15 mouse cellular contexts compared by ENCODE assay signal in genomic region chr14:120318326-120318935, GRCm38 (mm10). TPM values are rescaled to one million over a fixed set of nuclear protein-coding genes. Genes with fewer than 3 reads are reported as not detected.
DNase-seq lines count a peak whose midpoint lies in the region; ATAC-seq lines count a peak whose summit lies in the region.
"Had no signal": no experiment of that assay in that cellular context is flagged by ENCODE, and none has a peak within 500 bp of the region (broad histone marks: within the 10 kb centered on the region; RNA-seq: fewer than 3 reads in every experiment).

No protein-coding gene starts in this region.

- H3K4me2 ChIP-seq in intestine, embryonic 14.5 days (ENCODE audit: low read length), result no peak overlapping the region

- WGBS in intestine, embryonic 14.5 days, result 44% methylated on average over 6 of the region's 6 CpGs

- H3K4me3 ChIP-seq in intestine, embryonic 14.5 days (ENCODE audit: low read depth, low read length), result no peak overlapping the region

- ATAC-seq in intestine, embryonic 14.5 days (replicated peaks; ENCODE audit: low FRiP score, low TSS enrichment, low read depth), result peak; percentile 65

- no peak overlapping the region for H3K27ac ChIP-seq in intestine, embryonic 14.5 days (ENCODE audit: low read depth)
- H3K27ac ChIP-seq: liver, embryonic 14.5 days had no signal

- no peaks in the 10 kb centered on the region for H3K27me3 ChIP-seq in intestine, embryonic 14.5 days (replicated peaks; ENCODE audit: control insufficient read depth, insufficient read depth, low read length)
- H3K27me3 ChIP-seq: CH12.LX had no signal

- no peak overlapping the region for H3K9ac ChIP-seq in intestine, embryonic 14.5 days (ENCODE audit: low read length)
- H3K9ac ChIP-seq: liver, embryonic 14.5 days had no signal

- peak; percentile 82 for DNase-seq in heart, adult 11 months
- no peak for DNase-seq in heart, adult 8-10 months (ENCODE audit: low spot score)
- DNase-seq in adrenal gland, postnatal 36 days, result peak; percentile 48 to 63
- no peak for DNase-seq in intestine, embryonic 14.5 days (ENCODE audit: low spot score)
- DNase-seq in lung, postnatal 36 days, result peak; percentile 85
- DNase-seq in ovary, postnatal 14 days (ENCODE audit: low spot score), result no peak
- no peak for DNase-seq in right cerebral cortex, adult 18-20 months
- DNase-seq in neural tube, embryonic 10.5 days (ENCODE audit: extremely low spot score, low spot score), result no peak
- DNase-seq: cerebellum, adult 18-20 months; heart, postnatal 4 days; kidney, adult 9 months; layer of hippocampus, postnatal 36 days; right cerebral cortex, postnatal 14 days had no signal

- H3K4me1 ChIP-seq in intestine, embryonic 14.5 days (replicated peaks; ENCODE audit: control insufficient read depth, insufficient read depth, low read length), result peaks cover 18% of the 10 kb centered on the region

- 0 out of 2 replicates have a peak, but pooled peaks cover 4% of the 10 kb centered on the region for H3K36me3 ChIP-seq in intestine, embryonic 14.5 days (ENCODE audit: control insufficient read depth, insufficient read depth, low read length)

- no peaks in the 10 kb centered on the region for H3K9me3 ChIP-seq in intestine, embryonic 14.5 days (ENCODE audit: control insufficient read depth, low read length)

RNA-seq across cellular contexts. Expression of gene Mbnl2, which starts 43.0 kb away (rescaled TPM):
- 100 to 1,000 TPM; 236 to 260 (median 252) TPM for total RNA-seq in heart, adult 8-10 months (2022)
- 100 to 1,000 TPM; 216 to 226 TPM for total RNA-seq in adrenal gland, postnatal 36 days (2021)
- 111 and 118 TPM in 2 replicates for polyA plus RNA-seq in intestine, embryonic 14.5 days (2014; fragmentation: Nextera tagmentation; extraction: Ambion mirVana)

Comparison
In these comparisons a context has a peak if more than half of its experiments do, and no peak if none do; other contexts are left out.
1. DNase-seq: peak in heart, adult 11 months (single experiment), adrenal gland, postnatal 36 days (2 of 2) and lung, postnatal 36 days (single experiment); none in heart, adult 8-10 months (single experiment), intestine, embryonic 14.5 days (single experiment), ovary, postnatal 14 days (single experiment), right cerebral cortex, adult 18-20 months (single experiment) and neural tube, embryonic 10.5 days (single experiment).